Mouse (Mus musculus): ENCODE results near the gene Gadd45b.
A peak's percentile ranks its signal among the peaks of the same experiment; 100 is the strongest.

Gene Gadd45b

DNA sequence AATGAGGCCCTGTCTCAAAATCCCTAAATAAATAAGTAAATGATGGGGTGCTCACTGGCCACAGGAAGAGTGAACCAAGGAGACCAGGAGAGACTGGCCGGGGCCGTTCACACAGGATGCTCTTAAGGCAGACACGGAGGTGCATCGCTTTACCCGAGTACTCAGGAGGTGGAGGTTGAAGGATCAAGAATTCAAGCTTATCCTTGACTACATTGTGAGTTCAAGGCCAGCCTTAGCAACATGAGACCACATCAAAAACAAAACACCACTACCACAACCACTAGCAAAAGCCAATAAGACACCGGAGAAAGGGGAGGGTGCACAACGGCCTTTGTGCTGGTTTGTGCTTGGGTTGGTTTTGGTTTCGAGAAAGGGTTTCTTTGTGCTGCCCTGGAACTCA lies 26.5 kb downstream of the Gadd45b start:
- DNase-seq (ENCODE audit: low read depth, low spot score): no peak

DNA sequence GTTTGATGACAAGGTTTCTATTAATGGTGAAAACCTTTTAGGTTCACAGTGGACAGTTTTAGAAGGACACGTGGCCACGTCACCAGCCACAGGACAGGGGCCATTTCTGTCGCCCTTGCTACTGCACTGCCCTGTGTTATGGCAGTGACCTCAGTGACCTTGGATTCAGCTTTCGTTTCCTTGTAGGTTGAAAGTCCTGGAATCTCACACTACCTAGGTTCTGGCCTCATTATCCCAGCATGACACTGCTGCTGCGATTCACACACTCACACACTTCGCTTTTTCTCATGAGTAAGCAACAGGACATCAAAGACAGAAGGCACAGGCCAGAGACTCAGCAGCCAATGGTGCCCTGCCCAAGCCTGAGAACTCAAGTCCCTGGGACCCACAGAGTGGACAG lies 27.0 kb downstream of the Gadd45b start:
- DNase-seq (ENCODE audit: low read depth, low spot score): no peak

DNA sequence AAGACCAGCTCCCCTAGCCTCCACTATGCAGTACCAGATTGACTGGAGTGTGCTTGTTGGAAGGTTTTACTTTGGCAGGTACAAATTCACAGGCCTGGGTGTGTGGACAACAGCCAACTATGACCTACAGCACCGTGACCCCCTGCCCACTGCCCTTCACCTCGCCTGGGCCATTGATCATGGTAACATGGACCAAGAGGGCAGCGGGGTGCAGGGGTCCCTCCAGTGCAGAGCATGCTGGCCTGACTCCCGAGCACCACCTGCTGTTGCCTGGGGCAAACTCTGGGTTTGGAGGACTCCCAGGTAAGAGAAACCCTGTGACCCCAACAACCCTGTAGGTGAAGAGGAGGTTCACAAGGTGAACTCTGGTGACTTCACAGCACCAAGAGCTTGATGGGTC lies 27.9 kb downstream of the Gadd45b start:
- no peak for DNase-seq (ENCODE audit: low read depth, low spot score)

DNA sequence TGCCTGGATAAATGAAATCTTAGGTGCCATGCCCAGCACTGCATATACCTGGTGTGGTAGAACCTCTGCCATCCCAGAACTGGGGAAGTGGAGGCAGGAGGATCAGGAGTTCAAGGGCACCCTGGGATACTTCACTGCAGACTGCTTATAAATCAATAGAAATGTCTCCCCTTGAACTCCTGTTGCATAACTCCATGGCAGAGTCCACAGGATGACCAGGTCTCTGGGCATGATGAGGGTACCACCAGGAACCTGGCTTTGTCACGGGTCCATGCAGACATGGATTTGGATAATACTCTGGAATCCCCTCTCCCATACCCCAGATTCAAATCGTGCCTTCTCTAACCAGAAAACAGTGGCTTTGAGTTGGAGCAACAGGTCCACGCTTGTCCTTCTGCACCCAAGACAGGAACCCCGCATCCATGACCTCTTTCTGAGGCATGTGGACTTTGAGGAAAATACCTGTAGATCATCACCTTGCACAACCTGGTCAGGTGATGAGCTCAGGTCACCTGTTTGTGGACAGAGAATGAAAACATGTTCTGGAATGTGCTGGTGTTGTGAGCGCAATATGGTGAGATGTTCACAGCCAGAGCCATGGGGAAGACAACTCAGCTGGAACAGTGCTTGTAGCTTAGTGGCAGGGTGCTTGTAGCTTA lies 29.2 kb downstream of the Gadd45b start:
- DNase-seq (ENCODE audit: low read depth, low spot score): no peak

DNA sequence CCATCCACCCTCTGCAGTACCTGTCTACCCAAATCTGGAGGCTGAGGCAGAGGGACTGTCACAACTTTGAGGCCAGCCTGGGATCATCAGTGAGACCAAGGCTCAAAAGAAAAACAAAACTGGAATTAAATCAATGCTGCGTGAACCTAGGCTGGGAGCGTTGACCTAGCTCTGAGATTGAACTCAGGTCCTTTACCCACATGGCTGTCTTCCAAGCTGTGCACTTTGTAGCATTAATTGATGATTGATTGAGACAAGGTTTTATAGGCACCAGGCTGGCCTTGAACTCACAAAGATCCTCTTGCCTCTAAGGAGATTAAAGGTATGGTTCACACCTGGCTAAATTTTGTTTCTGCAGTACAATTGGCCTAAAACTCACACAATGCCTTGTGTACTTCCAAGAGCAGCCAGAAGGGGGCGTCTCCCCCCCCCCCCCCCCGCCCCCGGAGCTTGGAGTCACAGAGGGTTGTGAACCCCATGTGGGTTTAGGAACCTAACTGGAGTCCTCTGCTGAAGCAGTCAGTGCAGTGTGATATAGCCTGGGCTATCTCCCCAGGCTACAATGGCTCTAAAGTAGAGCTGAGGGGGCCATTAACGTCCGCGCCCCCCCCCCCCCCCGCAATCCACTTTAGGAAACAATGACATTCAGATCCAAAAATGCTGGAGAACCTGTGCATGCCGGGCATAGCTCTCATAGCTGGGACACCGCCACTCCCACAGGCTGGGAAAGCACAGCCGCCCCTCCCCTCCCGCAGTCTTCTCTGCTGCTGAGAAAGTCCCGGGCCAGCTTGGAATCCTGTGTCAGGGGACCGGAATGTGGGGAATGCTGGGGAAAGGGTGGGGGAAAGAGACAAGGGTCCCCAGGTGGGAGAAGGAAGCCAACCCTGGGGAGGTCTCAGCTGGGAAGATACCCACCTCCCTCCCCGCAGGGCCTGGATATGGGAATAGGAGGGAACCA lies 31.0 kb downstream of the Gadd45b start:
- peak; percentile 99 for DNase-seq (ENCODE audit: low read depth, low spot score)

DNA sequence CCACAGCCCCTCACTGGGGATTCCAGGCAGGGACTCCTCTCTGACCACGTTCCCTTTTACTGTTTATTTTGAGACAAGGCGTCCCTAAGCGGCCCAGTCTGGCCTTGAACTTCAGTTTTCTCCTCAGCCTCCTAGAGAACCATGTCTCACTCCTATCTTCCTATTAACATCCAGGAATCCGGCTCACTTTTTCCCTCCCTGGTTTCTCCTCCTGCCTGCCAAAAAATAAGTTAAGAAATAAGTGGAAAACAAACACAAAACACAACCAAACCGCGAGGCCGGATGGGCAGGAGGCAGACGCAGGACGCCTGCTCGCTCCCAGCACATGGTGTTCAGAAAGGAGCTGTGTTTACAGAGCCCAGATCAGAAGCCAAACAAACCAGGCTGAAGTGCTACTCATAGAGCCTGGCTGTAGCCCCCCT lies 32.2 kb downstream of the Gadd45b start:
- no peak for DNase-seq (ENCODE audit: low read depth, low spot score)

DNA sequence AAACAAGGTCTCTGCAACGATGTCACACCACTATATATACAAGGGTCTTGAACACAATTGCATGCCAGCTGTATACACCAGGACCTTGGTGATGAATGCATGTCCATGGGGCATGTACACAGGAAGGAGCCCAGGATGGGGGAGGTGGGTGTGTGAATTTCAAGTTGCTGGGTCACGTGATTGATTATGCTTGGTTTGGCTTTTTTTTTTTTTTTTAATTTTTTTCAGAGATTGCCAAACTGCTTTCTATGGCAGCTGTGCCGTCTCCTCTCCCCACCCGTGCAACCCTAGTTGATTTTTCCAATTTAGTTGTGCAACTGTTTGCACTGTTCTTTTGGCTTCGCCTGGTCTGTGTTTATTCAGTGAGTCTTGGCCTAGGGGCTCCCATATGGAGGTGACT lies 32.7 kb downstream of the Gadd45b start:
- no peak for DNase-seq (ENCODE audit: low read depth, low spot score)

DNA sequence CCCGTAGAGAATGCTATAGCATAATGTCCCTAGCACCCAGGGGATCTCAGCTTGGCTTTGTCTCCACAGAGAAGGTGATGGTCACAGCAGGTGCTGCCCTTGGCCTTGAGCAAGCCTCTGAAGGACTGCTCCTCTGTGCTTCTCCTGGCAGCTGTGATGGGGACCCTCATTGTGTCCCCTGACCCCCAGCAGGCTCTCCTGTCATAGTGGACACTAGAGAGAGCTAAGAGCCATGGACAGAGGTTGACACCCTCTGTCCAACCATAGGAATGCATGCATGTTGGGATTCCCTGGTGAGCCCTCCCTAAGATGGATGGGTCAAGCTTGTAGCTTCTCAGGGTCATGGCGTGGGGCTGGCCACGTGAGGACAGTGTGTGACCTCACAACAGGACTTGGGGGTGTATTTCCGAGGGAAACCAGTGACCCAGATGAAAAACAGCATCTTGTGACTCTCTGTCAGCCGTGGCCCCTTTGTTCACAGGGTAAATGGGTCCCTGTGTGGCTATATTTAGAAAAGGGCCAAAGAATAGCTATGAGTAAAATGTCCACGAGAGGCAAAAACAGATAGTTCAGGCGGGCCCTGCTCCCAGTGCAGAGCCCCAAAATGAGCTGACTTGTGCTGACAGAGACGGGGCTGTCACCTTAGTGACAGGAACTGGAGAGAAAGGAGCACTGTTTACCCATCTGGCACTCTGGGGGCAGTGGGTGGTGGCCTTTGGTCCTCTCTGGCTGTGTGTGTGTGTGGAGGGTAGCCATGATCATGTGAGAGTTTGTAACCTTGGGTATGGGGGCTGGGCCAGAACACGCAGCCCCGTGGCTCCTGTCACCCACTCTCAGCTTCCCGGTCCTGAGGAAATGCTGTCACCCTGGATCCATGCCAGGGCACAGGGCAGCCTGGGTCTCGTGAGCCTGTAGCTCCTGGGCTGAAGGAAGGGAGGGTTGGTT lies 33.4 kb downstream of the Gadd45b start:
- no peak for DNase-seq (ENCODE audit: low read depth, low spot score)

DNA sequence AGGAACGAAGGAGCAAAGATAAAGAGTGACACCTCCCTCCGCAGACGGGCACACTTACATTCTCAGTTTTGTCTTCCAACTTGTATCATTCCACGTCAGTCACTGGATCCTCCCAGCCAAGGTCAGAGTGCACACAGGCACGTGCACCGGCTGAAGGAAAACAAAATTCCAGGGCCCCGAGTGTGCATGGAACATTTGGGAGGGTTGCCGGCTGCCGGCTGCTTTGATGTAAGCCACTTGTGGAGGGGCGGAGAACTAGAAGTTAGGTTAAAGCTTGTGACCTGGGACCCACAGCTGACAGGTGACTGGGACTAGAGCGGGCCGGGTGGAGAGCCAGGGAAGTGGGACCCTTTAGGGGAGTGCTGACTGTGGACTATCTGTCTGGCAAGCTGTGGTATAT lies 36.4 kb downstream of the Gadd45b start:
- DNase-seq (ENCODE audit: low read depth, low spot score): peak; percentile 81

DNA sequence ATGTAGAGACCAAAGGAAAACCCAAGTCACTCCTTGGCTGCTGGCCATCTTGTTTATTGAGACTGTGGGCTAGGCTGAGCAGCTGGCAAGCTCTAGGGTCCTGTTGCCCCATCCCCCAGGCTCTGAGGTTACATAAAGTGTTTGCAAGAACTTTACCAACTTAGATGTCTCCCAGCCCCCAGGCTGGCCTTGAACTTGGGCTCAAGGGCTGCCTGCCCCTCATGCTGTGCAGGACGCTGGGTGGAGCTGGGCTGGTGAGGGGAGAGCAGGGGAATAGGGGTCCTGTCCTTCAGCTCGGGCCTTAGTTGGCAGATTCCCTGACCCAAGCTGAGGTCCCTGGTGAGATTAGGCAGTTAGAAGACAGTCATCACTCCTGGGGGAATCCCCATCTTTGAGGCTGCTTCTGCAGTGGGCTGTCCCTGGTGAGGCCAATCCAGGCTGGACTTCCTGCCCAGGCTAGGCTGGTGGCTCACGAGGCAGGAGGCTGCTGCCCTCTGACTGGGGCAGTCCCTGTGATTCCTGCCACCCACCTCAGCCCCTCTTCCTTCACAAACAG lies 37.3 kb downstream of the Gadd45b start:
- DNase-seq (ENCODE audit: low read depth, low spot score): no peak

DNA sequence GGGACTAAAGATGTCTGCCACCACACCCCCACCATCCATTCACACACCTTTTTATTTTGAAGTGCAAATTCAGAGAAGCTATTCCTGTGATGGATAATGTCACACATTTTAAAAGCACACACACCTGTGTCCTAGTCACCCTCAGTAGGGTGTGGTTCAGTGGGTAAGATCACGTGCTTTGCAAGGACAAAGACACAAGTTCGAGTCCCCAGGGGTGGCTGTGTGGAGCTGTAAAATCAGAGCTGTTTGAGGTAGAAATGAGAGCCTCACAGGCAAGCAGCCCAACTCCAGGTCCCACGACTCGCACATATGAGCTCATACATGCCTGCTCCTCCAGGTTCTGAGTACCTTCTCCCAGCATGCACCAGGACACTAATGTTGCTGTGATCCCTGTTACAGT lies 38.2 kb downstream of the Gadd45b start:
- DNase-seq (ENCODE audit: low read depth, low spot score): no peak

DNA sequence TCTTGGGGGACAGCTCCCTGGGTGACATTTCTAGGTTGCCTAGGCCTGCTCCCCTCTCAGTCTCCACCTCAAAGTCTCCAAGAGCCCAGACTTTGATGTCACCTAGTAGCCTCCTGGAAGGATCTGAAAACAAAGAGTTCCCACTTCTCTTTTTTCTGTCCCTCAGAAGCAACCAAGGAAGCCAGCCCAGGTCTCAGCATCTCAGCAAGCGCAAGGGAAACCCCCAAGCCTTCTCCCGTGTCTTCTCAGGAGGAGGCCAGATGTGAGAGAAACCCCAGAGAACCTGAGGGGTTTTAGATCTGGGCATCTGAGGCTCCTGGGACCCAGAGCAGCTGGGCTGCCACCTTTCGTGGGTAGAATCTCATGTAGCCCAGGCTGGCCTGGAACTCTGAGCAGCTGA lies 39.4 kb downstream of the Gadd45b start:
- no peak for DNase-seq (ENCODE audit: low read depth, low spot score)

DNA sequence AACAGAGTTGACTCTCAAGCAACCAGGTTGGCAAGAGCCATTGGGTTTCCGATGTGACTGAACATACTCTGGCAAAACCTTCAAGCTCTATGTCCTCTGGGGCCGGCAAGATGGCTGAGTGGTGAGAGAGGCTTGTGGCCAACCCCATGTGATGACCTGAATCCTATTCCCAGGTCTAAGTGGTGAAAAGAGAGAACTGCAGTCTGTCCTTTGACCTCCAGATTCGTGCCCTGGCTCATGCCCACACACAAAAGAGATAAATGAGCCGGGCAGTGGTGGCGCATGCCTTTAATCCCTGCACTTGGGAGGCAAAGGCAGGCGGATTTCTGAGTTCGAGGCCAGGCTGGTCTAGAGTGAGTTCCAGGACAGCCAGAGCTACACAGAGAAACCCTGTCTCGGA lies 40.3 kb downstream of the Gadd45b start:
- no peak for DNase-seq (ENCODE audit: low read depth, low spot score)

DNA sequence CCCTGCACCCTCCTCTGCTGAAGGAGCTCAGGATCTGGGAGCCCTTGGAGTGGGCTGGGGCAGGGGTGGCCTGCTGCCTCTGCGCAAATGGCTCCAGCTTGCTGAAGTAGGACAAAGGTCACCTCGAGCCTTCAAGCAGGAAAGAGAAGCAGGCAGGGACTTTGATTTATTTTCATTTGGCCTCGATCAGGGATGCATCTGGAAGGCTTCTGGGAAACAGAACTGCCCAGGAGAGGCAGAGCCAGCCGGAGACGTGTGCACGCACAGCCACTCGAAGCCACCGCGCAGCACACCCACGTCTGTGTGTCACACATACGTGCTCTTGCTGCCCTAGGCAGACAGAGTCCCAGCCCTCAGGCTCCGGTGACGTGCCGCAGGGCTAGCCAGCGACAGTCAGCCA lies 41.7 kb downstream of the Gadd45b start:
- DNase-seq (ENCODE audit: low read depth, low spot score): no peak

DNA sequence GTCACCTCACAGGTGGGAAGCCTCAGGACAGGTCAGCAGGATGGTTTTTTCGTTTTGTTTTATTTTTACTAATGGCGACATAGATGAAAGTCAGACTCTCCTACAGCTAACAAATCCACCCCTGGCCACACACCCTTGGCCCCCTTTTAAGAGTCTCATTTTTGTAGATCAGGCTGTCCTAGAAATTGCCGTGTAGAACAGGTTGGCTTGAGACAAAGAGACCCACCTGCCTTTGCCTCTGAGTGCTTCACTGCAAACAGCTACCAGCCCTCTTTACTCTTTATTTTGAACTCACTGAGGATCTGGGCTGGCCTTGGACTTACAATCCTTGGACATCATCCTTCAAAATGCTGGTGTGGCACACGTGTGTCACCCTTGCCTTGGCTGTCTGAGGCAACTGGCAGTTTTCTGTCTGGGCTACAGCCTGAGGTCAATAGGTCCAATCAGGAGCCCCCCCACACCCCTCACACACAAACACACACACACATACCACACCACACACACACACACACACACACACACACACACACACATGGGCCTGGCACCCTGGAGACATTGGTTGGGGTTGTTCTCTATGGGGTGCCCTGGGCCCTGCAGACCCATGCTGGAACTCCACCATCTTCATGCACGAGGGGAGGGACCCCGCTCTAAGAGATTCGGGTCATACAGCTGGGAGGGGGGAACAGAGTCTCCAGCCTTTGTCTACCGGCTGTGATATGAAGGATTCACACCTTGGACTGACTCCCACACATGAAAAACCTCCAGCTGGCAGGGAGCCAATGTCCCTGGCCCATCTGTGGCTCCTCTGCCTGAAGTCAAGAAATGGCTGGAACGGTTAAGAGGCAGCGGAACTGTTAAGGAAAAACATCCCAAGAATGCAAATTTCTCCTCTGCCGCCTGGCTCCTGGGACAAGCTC lies 42.5 kb downstream of the Gadd45b start:
- DNase-seq (ENCODE audit: low read depth, low spot score): no peak

DNA sequence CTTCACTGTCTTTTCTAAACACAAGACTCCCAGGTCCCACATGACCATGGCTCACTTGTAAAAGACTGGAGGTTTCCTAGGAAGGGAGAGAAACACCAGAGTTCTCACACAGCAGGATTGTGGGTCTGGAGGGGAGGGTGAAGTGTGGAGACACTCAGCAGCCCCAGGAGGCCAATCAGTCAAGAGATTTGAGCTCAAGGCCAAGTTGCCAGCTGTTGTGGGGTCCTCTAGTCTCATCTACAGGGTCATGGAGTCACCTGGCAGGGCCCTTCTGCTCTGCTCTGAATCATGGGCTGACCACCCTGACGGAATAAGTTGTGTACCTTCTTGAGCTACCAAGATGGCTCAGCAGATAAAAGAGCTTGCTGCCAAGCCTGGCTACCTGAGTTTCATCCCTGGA lies 43.8 kb downstream of the Gadd45b start:
- DNase-seq (ENCODE audit: low read depth, low spot score): no peak

DNA sequence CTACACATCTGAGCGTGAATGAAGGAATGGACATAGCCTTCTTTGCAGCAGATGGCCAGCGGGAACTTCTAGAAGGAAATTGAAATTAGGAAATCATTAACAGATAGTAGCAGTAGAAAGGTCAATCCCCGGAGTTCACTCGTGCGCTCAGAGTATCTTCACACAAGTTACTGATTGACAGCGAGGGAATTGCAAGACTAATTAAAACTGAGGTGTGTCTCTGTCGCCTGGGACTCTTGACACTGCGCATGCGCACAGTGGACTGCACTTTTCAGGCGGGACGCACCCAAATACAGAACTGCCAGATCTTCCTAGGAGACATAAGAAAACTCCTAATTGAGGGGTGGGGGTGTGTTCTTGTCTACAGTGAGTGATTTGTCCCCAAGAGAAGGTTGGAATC lies 45.6 kb downstream of the Gadd45b start:
- no peak for DNase-seq (ENCODE audit: low read depth, low spot score)

DNA sequence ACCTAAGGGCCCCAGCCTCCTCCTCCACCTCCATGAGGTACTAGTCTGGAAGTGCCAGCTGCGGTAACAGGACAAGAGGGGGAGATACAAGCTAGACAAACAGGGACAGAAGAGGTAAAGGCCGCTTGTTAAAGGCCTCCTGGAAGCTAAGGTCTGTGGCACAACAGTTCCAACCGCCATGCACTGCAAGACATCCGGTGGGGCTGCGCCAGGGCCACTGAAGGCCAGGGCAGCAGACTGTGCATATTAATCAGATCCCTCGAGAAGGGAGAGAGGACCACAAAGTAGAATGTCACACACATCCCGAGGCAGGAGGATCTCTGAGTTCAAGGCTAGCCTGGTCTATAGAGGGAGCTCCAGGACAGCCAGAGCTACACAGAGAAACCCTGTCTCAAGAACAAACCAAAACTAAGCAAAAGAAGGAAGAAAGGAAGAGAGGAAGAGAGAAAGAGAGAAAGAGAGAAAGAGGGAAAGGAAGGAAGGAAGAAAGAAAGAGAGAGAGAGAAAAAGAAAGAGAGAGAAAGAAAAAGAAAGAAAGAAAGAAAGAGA lies 51.8 kb downstream of the Gadd45b start:
- no peak for DNase-seq (ENCODE audit: low read depth, low spot score)

Measured in ZHBTc4 (cell line).